Mouse (Mus musculus) thymus, postnatal 36 days (tissue): ENCODE measurements around the gene Ptpn14.

Source experiments
- DNase-seq, 2 experiments: peaks; one replicate each; pipeline ENCODE4 v3.0.0; 2022; ENCODE audit warnings: mixed read lengths in 2 of 2

The Ptpn14 gene

DNA sequence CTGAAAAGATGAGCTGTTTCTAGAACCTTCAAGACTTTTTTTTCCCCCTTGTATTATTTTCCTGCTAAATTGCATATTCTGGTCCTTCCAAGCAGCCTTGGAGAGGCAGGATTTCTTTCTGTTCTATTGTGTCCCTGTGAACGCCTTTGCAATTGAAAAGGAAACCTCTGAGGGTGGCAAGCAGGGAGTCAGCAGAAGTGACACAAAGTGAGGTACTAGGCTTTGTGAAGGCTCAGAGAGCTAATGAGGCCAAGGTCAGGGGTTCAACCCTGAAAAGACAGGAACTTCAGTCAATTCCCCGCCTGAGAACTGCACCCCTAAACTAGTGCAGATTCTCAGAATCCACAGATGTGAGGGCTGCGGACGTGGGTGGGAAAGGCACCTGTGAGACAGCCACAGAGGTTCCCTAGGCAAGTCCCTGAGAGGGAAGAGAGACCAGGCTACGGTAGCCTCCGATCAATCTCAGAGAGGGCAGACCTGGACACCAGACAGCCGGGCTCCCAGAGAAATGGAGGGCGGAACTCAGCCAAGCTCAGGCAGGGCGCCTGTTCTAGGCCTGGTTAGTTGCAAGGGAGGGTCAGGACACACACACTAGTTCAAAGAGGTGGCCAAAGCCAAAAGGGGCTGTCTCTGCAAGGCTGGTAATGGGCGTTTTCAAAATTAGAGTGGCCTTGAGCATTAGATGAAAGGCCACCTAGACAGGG lies 188.5 kb downstream of the Ptpn14 start:
- DNase-seq, result no peak

DNA sequence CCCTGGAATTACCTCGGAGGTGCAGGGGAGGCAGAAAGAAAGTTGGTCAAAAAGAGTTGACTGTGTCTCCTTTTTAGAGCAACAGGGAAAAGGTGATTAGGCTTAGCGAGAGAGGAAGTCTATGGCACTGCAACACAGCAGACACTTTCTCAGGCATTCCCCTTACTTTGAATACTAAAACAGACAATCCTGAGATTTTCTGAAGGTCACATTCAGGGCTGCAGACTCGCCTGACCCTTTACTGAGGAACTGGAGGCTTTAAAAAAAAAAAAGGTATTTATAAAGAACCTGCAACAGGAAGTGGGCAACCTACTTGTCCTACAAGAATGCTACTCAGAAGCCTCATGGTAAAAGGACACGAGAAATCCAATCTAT lies 189.0 kb downstream of the Ptpn14 start:
- no peak for DNase-seq

DNA sequence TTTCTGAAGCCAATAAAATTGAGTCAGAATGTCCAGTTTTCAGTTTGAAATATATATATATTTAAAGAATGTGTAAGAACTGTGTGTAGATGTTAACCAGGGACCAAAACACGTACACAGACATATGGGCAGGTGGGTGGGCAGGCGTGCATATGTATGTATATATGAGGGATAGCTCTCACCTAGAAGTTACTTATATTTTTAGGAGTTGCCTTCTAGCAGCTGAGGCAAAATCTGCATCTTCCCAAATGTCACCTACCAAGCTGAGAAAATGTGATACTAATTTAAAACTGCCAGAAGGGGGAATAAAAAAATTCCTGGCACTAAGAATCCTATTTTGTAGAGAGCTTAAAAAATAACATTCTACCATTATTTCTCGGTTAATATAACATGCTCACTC lies 191.7 kb downstream of the Ptpn14 start:
- no peak for DNase-seq

DNA sequence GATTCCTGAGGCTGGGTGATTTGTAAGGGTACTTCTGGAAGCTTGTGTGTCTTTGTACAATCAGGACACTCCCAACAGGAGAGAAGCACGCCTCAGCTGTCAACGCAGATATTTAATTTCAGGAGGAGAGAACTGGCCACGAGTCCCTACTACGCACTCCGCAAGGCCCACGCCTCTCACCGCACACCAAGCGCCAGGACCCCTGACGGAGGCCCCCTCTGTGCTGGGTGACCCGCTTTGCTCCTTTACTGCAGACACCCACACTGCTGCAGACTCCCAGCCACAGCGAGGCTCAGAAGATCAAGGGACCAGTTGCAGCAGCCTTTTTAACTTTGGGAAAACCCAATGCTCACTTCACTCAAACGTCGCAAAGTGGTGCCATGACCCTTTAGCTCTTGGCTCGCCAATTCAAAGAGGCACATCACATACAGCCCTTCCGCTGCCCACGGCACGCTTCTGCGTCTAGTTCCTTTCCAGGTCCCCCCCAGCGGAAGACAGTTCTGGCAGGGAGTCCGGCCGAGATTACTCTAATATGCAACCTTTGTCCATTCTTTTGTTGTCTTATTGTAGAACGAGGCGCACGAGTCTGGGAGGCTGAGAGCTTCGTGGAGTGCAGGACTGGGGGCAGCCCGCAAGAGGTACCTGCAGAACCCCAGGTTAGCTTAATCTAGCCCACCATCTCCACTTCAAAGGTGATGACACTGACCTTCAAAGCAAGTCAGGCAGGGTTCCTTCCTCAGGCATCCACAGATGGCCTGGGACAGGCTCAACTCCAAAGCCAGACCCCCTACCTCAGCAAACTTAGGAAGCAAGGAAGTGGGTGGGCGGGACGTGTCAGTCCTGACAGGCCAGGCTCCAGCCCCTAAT lies 192.9 kb downstream of the Ptpn14 start:
- DNase-seq, result no peak

DNA sequence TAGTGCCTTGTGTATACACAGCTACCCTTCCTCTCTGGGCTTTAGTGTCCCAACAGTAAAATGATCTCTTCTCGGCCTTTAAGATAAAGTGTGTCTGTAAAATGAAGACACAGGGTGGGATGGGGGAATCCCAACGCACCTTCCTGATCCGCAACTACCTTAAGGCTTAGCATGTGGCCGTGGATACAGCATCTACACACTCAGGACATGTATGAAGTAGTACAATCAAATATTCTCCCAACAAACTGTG lies 193.4 kb downstream of the Ptpn14 start:
- no peak for DNase-seq

DNA sequence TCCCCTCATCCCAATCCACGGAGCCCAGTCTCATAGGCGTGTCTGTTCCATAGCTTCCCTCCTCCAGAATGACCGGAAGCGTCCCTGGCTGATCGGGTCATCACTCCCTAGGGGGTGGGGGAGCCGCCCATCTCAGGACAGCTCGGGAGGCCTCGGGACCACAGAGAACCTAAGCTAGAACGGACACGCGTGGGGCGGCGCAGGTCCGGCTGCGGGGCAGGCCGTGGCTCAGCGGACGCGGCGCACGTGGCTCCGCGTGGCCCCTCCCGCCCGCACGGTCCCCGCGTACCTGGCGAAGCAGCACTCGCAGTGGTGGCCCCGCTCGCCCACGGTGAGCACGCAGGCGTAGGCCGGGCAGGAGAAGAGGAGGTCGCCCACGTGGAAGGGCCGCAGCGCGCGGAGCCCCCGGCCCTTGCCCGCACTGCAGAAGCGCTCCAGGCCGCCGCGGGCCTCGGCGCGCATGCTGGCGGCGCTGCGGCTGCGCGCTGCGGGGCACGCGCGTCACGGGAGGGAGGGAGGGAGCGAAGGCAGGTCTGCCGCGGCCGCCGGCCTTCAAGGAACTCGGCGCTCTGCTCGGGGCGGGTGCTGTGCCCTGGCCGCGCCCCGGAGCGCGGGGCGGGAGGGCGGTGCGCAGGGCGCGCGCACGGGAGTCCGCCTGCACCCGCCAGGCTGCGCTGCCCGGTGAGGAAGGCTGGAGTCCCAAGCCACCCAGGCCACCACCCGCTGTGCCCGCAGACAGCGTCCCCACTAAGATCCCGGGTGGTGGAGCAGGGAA lies 193.9 kb downstream of the Ptpn14 start, which contains the start of gene Smyd2:
Smyd2 (minus strand) TSS at position 546 of the 775 bp plus-strand sequence.
- DNase-seq, result peak; percentile 47 to 73

DNA sequence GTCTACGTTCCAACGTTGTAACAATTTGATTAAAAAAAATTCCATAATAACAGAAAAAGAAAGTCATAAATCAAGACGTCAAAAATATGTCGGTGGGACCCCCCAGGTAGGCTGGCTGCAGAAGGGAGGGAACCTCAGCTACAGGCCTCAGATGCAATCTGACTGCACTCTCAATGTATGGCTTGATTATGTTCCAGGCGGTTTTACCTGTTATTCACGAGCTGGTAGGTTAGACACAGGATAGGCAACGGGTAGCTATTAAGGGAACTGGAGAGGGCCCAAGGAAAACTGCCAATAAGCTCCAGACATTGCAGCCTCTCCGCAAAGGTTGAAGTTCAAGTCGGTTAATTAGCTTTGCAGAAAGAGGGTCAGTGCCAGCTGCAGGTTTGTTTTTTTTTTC lies 194.7 kb downstream of the Ptpn14 start:
- DNase-seq, result no peak

DNA sequence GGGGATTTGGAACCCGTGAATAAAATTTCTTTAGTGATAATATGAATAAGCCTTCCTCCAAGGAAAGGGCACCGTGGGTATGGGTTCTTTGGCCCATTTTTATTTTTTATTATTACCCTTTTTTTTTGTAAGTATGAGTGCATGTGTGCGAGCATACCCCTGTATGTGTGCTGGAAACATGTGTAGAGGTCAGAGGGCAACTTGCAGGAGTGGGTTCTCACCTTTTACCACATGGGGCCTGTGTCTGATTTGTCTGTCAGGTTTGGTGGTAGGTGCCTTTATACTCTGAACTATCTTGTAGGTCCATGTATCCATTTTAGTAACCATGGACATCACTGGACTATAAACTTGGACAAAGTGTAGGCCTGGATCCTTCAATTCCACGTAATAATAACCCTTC lies 195.1 kb downstream of the Ptpn14 start:
- DNase-seq, result no peak

DNA sequence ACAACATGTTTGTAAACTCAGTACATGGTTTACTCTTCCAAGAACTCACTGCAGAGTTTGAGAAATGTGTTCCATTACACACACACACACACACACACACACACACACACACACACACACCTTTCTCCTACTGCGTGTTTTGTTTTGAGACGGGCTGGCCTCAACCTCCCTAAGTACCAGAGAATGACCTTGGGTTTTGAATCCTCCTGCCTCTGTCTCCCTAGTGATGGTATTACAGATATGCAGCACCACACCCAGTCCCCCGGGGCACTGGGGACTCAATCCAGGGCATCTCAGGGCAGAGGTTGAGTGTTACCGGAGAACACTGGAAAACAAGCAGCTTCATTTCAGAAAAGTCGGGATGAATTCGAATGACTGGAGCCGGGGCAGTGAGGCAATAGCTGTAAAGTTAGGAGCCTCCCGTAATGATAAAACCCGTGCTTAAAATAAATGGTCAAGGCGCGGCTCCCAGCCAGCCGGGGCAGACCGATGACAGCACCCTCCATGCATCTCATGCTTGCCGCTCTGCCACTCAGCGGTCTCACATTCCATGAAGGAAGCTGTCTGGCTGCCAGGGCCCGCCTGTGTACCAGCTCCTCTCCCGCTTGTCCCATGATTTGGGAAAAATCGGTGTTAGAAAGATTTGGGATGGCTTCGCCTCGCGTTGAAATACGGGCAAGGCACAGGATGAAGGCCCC lies 196.0 kb downstream of the Ptpn14 start:
- DNase-seq, result no peak

DNA sequence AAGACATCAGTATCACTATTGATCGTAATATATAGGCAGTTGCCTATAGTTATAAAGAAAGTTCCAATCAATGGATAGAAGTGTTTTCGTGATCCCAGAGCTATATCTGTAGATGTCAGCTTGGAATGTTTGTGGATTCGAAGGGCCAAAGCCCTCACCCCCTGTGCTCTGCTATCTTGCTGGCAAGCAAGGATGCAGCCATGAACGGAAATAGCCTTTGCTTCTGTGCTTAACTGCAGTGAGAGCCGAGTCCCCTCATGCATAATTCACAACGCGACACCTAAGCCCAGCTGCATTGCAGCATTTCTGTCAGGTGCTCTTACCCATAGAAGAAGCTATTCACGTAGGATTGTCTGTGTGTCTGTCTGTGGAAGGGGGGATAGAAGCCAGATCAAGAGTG lies 198.2 kb downstream of the Ptpn14 start:
- no peak for DNase-seq
